ENCODE assay signal across 9 mouse cellular contexts in genomic region chr13:53783492-53783891, GRCm38 (mm10).
DNase-seq lines count a peak whose midpoint lies in the region; ATAC-seq and TF ChIP-seq lines count a peak whose summit lies in the region.
"Had no signal": no experiment of that assay in that cellular context is flagged by ENCODE, and none has a peak within 500 bp of the region (broad histone marks: within the 10 kb centered on the region; RNA-seq: fewer than 3 reads in every experiment).

No protein-coding gene starts in this region.

- no peak for TF ChIP-seq EP300 in liver, postnatal 0 days (IDR thresholded peaks at IDR 0.05; ENCODE audit: low read depth)

- WGBS in liver, postnatal 0 days (ENCODE audit: insufficient replicate concordance), result 22% methylated on average over 6 of the region's 6 CpGs

- peak; percentile 89 for TF ChIP-seq CTCF in liver, postnatal 0 days (IDR thresholded peaks at IDR 0.05; ENCODE audit: low read depth)

- no peaks in the 10 kb centered on the region for H3K27me3 ChIP-seq in liver, postnatal 0 days (ENCODE audit: insufficient read depth, low read length)

- H3K9ac ChIP-seq in liver, postnatal 0 days (replicated peaks), result no peak overlapping the region

- ATAC-seq in liver, postnatal 0 days, result no peak

- no peaks in the 10 kb centered on the region for H3K36me3 ChIP-seq in liver, postnatal 0 days (replicated peaks; ENCODE audit: insufficient read depth, low read length)

- no peaks in the 10 kb centered on the region for H3K4me1 ChIP-seq in liver, postnatal 0 days (ENCODE audit: insufficient read depth)

- no peak overlapping the region for H3K4me2 ChIP-seq in liver, postnatal 0 days (ENCODE audit: low read depth, low read length)

- no peaks in the 10 kb centered on the region for H3K9me3 ChIP-seq in liver, postnatal 0 days (ENCODE audit: low read length)

- intact Hi-C loops in gastrocnemius, postnatal 14 days (cut with DNase I; ENCODE audit: low total_unique reads), result loop anchor here (5.0 kb wide), 1 partner anchor 274 kb away; the partner anchor contains the start of gene Drd1

- peak; percentile 60 for DNase-seq in A20 (ENCODE audit: low read depth, low spot score)
- DNase-seq in adrenal gland, adult 18-20 months (ENCODE audit: low spot score in 2 of 2), result peak; percentile 56 to 57
- DNase-seq in embryo, embryonic 10 days (ENCODE audit: low spot score), result peak; percentile 94
- peak; percentile 59 for DNase-seq in gastrocnemius, postnatal 14 days
- peak; percentile 53 to 82 for DNase-seq in kidney, postnatal 25 days
- DNase-seq in liver, postnatal 0 days, result peak; percentile 66
- peak; percentile 54 for DNase-seq in retina, adult 2 months (ENCODE audit: low read depth, low spot score)
- DNase-seq in urinary bladder, postnatal 36 days (ENCODE audit: low spot score in 2 of 2), result peak; percentile 32 to 55

- H3K4me3 ChIP-seq in liver, postnatal 0 days (ENCODE audit: low read depth, low read length), result no peak overlapping the region
- H3K4me3 ChIP-seq: erythroblast, embryonic 14.5 days had no signal

- H3K27ac ChIP-seq in liver, postnatal 0 days (ENCODE audit: low read depth), result no peak overlapping the region

Comparison
In these comparisons a context has a peak if more than half of its experiments do, and no peak if none do; other contexts are left out.
1. DNase-seq: peak in every context shown above with its lines; median percentile 94 in embryo, embryonic 10 days; 68 in kidney, postnatal 25 days; 66 in liver, postnatal 0 days; 60 in A20; 59 in gastrocnemius, postnatal 14 days; 56 in adrenal gland, adult 18-20 months; 54 in retina, adult 2 months; 44 in urinary bladder, postnatal 36 days.